Mouse (Mus musculus) embryo, embryonic 11.5 days (tissue): Measurements from ENCODE around the gene Cpt2.
A peak's percentile ranks its signal among the peaks of the same experiment; 100 is the strongest.

ENCODE experiments used
- DNase-seq: peaks from one replicate; pipeline ENCODE4 v3.0.0-alpha.2; 2012; ENCODE audit warnings: low read depth, low spot score

Cpt2 gene

GRCm38 (mm10) chr4:107923145-107923802 is at the start of gene Cpt2:
TSS of gene Cpt2 (minus strand) at chr4:107923610.
- peak; percentile 90 for DNase-seq

GRCm38 (mm10) chr4:107971162-107971561 is 47.8 kb upstream of the Cpt2 start:
- no peak for DNase-seq

GRCm38 (mm10) chr4:107969781-107970180 is 46.4 kb upstream of the Cpt2 start:
- no peak for DNase-seq

DNA sequence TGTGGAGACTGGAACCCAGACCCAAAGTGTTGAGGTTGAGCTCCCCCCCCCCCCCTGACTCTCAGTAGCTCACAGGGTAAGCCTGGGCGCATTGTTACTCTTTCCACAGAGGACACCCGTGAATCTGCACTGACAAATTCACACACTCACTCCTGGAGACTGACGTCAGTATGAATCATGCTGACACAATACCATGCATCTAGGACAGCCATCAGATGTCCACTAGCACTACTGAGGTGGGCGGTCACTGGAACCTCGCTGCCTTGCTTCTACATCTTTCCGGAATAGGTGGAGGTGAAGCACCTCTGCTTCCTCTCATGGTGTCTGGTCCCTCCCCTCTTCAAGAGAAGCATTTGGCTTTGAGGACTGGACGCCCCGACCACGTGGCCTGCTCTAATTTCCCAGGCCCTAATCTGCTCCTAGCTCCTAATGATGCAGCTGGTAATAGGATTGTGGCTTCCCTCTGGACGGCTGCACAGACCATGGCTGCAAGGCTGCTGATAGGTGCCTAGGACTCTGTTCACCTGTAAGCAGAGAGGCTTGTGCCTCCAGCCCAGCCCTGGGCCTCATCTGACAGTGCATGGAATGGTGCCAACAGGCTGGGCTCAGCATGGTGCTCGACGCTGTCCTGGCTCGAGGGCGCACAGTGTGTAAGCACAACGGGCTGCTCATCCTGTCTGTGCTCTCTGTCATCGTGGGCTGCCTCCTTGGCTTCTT is 44.7 kb upstream of the Cpt2 start, which contains the start of gene Slc1a7:
Slc1a7 (plus strand) TSS at position 367 of the 717 bp plus-strand sequence.
- DNase-seq = no peak

DNA sequence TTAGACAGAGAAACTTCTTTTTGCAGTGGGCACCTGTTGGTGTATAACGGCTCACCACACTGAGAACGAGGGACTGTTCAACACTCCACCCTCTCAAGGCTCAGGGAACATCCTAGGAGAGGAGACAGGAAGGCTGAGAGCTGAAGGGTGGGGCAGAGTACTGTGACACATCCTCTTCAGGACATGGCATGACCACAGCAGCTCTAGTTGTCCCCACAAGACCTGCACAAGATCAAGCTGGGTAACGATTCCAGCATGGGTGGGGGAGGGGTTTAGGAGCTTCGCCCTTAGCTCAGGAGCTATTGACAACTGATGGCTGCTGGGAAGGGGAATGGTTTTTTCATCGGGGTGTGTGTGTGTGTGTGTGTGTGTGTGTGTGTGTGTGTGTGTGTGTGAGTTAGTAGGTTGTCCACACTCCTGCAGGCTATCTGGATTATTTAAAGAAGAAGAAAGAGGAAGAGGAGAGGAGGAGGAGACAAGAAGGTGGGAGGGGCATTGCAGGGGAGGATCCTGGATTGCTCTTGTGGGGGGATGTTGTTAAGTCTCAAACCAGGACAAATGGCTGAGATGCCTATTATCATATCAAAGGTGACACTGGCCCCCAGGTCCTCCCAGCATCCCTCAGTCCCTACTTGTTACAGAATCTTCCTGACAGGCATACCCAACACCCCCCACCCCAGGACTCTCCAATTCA is 43.2 kb upstream of the Cpt2 start:
- no peak for DNase-seq

GRCm38 (mm10) chr4:107962792-107963191 is 39.4 kb upstream of the Cpt2 start:
- DNase-seq = no peak

- no peak for DNase-seq
Observed at GRCm38 (mm10) chr4:107962044-107962732, 38.8 kb upstream of the Cpt2 start.

DNA sequence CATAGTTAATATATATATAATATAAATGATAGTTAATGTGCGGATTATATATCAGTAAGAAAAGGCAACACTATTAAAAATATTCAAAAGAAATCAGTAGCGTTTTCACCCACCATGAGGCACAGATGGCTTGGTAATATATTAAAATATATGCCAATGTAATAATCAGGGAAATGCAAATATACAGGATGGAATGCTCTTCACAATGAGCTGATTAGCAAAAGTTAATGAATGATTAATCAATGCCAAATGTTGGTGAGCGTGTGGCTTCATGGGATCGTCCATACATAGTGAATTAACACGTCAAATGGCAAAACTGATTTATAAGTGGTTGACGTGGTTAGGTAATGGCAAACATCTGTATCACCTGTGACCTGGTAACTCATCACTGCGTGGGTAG is 35.1 kb upstream of the Cpt2 start:
- DNase-seq = no peak

DNA sequence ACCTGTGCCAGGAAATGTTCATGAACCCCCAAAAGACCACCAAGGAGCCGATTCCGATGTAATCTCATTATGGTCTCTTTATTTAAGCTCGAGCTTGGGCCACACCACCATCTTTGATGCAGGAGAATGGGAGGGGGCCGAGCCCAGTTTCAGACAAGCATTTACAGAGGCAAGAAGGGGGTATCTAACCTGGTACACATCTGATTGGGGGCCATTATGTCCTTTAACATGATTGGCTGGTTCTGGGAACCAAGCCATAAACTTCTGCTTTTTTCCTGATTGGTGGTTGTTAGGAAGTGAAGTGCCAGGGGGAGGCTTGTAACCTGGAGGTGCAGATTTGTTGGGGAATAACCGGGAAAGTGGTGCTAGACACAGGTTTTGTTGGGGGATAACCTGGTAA is 32.3 kb upstream of the Cpt2 start:
- no peak for DNase-seq

- no peak for DNase-seq
Observed at GRCm38 (mm10) chr4:107952845-107953244, 29.4 kb upstream of the Cpt2 start.

- no peak for DNase-seq
Observed at GRCm38 (mm10) chr4:107949918-107950317, 26.5 kb upstream of the Cpt2 start.

DNA sequence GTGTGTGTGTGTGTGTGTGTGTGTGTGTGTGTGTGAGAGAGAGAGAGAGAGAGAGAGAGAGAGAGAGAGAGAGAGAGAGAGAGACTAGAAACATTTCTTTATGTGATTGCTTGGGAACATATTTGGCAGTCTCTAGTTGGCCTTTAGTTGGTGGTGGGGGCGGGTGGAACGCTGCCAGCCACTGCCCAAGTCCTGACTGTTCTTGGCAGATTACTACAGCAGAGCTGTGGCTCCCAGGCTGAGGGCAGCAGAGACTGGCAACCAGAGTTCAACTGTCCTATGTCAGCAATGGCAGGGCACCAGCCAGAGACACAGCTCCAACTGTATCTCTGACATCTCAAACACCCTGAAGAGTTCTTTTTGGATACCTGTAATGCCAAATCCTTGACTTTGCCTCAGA is 20.7 kb upstream of the Cpt2 start:
- DNase-seq = no peak

DNA sequence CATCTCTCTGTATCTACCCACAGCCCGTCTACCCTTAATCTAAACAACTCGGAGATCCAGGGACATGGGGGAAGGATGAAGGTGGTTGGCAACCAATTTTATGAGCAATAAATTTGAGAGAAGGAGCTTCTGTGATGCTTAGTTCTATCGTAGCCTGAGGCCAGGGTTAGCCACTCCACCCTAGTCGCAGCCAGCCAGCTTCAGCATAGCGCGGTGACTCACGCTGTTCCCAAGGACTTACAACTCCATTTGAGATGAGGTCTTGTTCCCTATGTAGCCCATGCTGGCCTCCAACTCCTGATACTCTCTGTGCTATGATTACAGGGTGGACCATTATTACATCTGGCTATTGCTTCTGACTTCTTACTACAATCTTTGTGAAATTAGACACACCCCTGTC is 19.3 kb upstream of the Cpt2 start:
- DNase-seq = no peak

DNA sequence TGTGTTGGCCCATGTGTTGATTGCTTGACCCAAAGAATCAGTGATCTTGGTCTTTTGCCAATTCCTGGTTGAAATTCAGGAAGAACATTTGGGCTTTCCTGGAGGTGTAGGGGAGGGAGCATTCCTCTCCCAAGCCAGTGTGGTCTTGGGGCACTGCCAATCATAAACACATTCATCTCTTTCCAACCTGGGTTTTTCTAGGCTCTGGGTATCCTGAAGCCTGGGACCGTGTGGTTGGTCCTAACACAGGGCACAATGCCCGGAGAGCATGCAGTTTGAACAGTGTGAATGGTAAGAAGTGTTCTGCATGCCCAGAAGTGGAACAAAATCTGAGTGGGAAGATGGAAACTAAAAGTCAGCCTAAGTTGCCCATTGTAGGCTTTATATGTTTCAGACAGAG is 14.7 kb upstream of the Cpt2 start:
- DNase-seq = no peak

DNA sequence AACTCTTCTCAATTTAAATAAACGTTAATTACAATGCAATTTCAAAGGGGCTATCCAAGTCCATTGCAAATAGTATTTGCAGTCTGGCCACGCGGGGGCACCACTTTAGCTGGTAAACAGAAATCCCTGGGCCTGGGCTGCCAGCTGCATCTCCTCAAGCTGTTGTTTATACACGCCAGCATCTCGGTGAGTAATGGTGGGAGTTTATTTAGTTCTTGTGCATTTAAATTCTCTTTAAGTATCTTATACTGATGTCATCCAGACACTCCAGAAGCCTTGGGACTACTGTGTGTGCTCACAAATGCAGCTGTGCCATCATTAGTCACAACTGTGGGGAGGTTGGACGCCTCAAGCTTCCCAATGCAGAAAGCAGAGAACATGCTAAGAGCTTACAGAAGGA is 13.9 kb upstream of the Cpt2 start:
- DNase-seq = no peak

DNA sequence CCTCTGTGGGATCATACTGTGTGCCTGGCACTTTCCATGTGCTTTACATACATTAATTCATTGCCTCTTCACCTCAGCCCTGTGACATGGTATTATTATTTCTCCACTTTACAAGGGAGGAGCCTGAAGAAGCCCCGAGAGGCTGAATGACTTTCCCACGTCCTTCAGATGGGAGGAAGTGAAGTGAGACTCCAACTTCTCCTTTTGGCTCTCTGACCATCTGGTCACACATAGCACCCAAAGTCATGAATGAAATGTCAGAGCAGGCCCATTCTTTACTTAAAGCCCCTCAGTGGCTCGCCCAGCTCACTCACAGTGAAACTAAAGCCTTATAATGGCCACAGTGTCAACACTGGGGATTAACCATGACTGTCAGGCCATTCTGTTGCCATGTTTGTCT is 11.8 kb upstream of the Cpt2 start:
- no peak for DNase-seq

GRCm38 (mm10) chr4:107933239-107933638 is 9.8 kb upstream of the Cpt2 start:
- no peak for DNase-seq

GRCm38 (mm10) chr4:107931453-107931852 is 8.0 kb upstream of the Cpt2 start:
- no peak for DNase-seq

GRCm38 (mm10) chr4:107928726-107929125 is 5.3 kb upstream of the Cpt2 start:
- no peak for DNase-seq

- no peak for DNase-seq
Observed at GRCm38 (mm10) chr4:107928269-107928668, 4.9 kb upstream of the Cpt2 start.

GRCm38 (mm10) chr4:107923803-107924194 is 389 bp upstream of the Cpt2 start:
- DNase-seq = no peak

DNA sequence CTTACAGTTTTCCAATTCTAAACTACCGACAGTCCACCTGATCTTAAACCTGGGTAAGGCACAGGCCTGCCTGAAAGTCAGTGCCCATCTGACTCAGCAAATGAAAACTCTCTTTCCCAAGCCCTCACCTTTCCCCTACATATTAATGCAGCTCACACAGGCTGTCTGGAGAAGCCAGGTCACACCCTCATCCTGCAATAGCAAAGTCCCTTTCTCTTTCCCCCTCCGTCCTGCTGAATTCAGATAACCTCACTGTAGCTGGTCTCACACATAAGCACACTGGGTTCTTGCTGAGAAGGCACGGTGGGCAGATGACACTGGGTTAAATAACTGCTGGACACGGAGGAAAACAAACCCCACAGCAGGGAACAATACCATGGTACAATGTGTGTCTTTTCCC is 1.5 kb downstream of the Cpt2 start:
- DNase-seq = no peak
